Mouse (Mus musculus): ENCODE measurements around the gene Atxn7l3. TPM values are rescaled to one million over a fixed set of nuclear protein-coding genes. Genes with fewer than 3 reads are reported as not detected.

Gene Atxn7l3
- polyA plus RNA-seq, 1 experiment from 2014 or later, result 19.0 TPM

DNA sequence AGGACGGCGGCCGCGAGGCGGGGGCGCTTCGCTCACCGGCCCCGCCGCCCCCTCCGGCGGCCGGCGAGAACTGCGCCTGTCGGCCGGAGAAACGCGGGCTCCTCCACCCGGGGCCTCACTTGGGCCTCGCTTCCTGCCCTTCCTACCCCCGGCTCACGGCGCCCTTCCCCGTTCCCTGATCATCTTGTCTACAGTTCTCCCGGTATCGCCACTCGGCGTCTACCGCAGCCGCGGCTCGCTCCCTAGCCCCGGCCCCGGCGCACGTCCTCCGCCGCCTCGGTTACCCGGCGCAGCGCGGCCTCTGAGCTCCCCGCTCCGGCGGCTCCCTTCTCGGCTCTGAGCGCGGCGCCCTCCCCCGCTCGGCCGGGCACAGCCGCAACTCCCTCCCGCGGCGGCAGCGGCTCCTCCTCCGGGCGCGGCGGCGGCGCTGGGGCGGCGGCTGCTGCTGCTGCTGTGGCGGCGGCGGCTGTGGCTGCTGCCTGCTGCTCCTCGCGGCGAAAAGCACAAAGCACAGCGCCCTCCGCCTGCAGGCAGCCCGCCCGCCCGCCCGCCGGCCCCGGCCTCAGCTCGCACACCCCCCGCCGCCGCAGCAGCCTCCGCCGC, 21.0 kb upstream of the Atxn7l3 start:
- Histone ChIP-seq H3K9me3 (ENCODE audit: control insufficient read depth, low read depth, low read length) (no peaks in the 10 kb centered on the region), H3K36me3 (ENCODE audit: control insufficient read depth, insufficient read depth, low read length) (peaks cover 27% of the 10 kb centered on the region), H3K4me3 (ENCODE audit: low read depth, low read length) (peak overlapping the region; percentile 97), H3K27ac (ENCODE audit: low read length) (peak overlapping the region; percentile 99), H3K27me3 (ENCODE audit: control insufficient read depth, insufficient read depth, low read length) (no peaks in the 10 kb centered on the region), H3K4me2 (replicated peaks; ENCODE audit: low read depth, low read length) (peak overlapping the region; percentile 94), H3K9ac (replicated peaks; ENCODE audit: low read depth, low read length) (peak overlapping the region; percentile 99), H3K4me1 (ENCODE audit: control insufficient read depth, insufficient read depth, low read length) (peaks cover 16% of the 10 kb centered on the region; the same call in 1 of the 2 replicates)
- under 1% methylated on average over 60 of the region's 87 CpGs for WGBS
- no peak for ATAC-seq (ENCODE audit: insufficient number of reproducible peaks, insufficient read depth, low FRiP score, low read depth)

GRCm38 (mm10) chr11:102316572-102317297, 20.3 kb upstream of the Atxn7l3 start:
- H3K4me1 ChIP-seq (ENCODE audit: control insufficient read depth, insufficient read depth, low read length), result peaks cover 16% of the 10 kb centered on the region; the same call in 1 of the 2 replicates
- no peaks in the 10 kb centered on the region for H3K9me3 ChIP-seq (ENCODE audit: control insufficient read depth, low read depth, low read length)
- H3K9ac ChIP-seq (replicated peaks; ENCODE audit: low read depth, low read length), result peak overlapping the region; percentile 99
- peak overlapping the region; percentile 97 for H3K4me3 ChIP-seq (ENCODE audit: low read depth, low read length)
- ATAC-seq (ENCODE audit: insufficient number of reproducible peaks, insufficient read depth, low FRiP score, low read depth), result peak; percentile 35
- H3K4me2 ChIP-seq (replicated peaks; ENCODE audit: low read depth, low read length), result peak overlapping the region; percentile 94
- H3K36me3 ChIP-seq (ENCODE audit: control insufficient read depth, insufficient read depth, low read length), result peaks cover 27% of the 10 kb centered on the region
- H3K27me3 ChIP-seq (ENCODE audit: control insufficient read depth, insufficient read depth, low read length), result no peaks in the 10 kb centered on the region
- peak overlapping the region; percentile 99 for H3K27ac ChIP-seq (ENCODE audit: low read length)
- under 1% methylated on average over 58 of the region's 80 CpGs for WGBS

DNA sequence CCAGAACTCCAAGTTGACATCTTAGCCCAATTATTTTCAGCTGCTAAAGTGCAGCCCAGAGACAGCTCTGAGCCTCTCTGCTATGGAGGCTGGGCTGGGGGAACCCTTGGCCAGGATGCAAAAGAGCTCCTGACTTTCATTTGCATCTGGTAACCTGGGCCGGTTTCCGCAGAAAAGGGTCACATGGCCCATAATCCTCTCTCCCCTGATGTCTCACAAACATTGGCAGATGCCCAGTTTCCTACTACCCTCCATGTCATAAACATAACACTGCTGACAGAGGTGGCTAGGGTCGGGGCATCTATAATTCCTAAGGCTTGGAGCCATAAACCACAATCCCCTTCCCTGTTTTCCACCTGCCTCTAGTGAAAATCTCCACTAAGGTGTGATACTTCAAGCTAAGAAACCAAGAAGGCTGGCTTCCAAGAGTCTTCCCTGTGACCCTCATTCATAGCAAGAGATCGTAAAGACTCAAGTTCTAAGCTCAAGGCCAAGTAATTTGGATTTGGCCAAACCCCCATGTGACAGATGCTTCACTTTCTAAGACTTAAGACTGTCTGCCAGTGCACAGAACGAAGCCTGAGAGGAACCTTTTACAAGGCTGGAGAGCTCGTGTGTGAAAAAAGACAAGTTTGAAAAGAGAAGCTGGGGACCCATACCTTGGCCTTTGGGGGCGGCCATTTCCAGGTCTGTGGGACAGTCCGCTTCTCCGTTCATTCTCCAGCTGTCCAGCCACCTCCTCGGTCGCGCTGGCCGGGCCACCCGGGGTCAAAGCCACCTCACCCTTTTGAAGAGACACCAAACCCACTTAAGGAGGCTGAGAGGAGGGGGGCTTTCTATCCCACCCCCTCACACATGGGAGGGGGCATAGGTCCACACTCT, 19.5 kb upstream of the Atxn7l3 start:
- Histone ChIP-seq H3K9me3 (ENCODE audit: control insufficient read depth, low read depth, low read length) (no peaks in the 10 kb centered on the region), H3K36me3 (ENCODE audit: control insufficient read depth, insufficient read depth, low read length) (peaks cover 27% of the 10 kb centered on the region), H3K27ac (ENCODE audit: low read length) (peak overlapping the region; percentile 99), H3K4me3 (ENCODE audit: low read depth, low read length) (peak overlapping the region; percentile 97), H3K9ac (replicated peaks; ENCODE audit: low read depth, low read length) (peak overlapping the region; percentile 99), H3K4me1 (ENCODE audit: control insufficient read depth, insufficient read depth, low read length) (peaks cover 13% of the 10 kb centered on the region; the same call in 1 of the 2 replicates), H3K4me2 (replicated peaks; ENCODE audit: low read depth, low read length) (peak overlapping the region; percentile 94), H3K27me3 (ENCODE audit: control insufficient read depth, insufficient read depth, low read length) (no peaks in the 10 kb centered on the region)
- WGBS, result 12% methylated on average over 14 of the region's 14 CpGs
- no peak for ATAC-seq (ENCODE audit: insufficient number of reproducible peaks, insufficient read depth, low FRiP score, low read depth)

DNA sequence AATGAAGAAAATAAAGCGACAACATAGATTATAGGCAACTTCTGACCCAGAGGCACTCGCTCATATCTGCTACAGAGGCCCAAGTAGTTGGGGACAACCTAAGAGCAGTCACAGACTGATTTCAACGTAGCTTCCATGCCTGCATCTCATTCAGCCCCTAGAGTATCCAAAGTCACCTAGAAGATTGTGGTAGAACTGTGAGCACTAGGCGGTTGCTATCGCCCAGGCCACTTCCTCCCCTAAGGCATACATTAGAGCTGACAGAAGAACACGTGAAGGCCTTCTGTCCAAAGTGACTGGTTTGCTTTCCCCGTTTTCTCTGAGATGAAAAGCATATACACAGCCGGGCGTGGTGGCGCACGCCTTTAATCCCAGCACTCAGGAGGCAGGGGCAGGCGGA, 17.9 kb upstream of the Atxn7l3 start:
- H3K36me3 ChIP-seq (ENCODE audit: control insufficient read depth, insufficient read depth, low read length), result peaks cover 39% of the 10 kb centered on the region
- H3K4me3 ChIP-seq (ENCODE audit: low read depth, low read length), result no peak overlapping the region
- H3K9me3 ChIP-seq (ENCODE audit: control insufficient read depth, low read depth, low read length), result no peaks in the 10 kb centered on the region
- no peak for ATAC-seq (ENCODE audit: insufficient number of reproducible peaks, insufficient read depth, low FRiP score, low read depth)
- no peak overlapping the region for H3K27ac ChIP-seq (ENCODE audit: low read length)
- peaks cover 20% of the 10 kb centered on the region for H3K4me1 ChIP-seq (ENCODE audit: control insufficient read depth, insufficient read depth, low read length)
- no peak overlapping the region for H3K9ac ChIP-seq (replicated peaks; ENCODE audit: low read depth, low read length)
- no peaks in the 10 kb centered on the region for H3K27me3 ChIP-seq (ENCODE audit: control insufficient read depth, insufficient read depth, low read length)
- H3K4me2 ChIP-seq (replicated peaks; ENCODE audit: low read depth, low read length), result no peak overlapping the region
- WGBS, result 79% methylated on average over 12 of the region's 12 CpGs

DNA sequence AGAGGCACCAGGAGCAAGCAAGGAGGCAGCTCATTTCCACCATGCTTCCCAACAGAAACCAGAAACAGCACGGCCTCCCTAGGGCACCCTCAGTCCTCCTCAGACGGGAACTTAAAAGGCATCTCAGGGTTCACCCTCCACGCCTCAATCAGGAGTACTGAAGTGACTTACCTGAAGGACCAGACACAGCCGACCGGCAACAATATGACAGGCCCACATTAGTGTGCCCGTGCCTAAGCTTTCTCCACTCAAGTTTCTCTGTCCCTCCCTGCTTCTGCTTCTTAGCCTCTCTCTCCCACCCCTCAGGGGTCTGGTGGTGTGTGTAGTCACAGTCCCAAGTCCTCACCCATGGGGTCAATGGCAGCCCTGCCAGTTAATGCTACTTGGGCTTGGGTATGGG, 16.2 kb upstream of the Atxn7l3 start:
- ATAC-seq (ENCODE audit: insufficient number of reproducible peaks, insufficient read depth, low FRiP score, low read depth), result no peak
- no peak overlapping the region for H3K27ac ChIP-seq (ENCODE audit: low read length)
- 85% methylated on average over 6 of the region's 6 CpGs for WGBS
- H3K9me3 ChIP-seq (ENCODE audit: control insufficient read depth, low read depth, low read length), result no peaks in the 10 kb centered on the region
- no peak overlapping the region for H3K4me2 ChIP-seq (replicated peaks; ENCODE audit: low read depth, low read length)
- H3K4me3 ChIP-seq (ENCODE audit: low read depth, low read length), result no peak overlapping the region
- H3K36me3 ChIP-seq (ENCODE audit: control insufficient read depth, insufficient read depth, low read length), result peaks cover 49% of the 10 kb centered on the region
- no peaks in the 10 kb centered on the region for H3K27me3 ChIP-seq (ENCODE audit: control insufficient read depth, insufficient read depth, low read length)
- H3K9ac ChIP-seq (replicated peaks; ENCODE audit: low read depth, low read length), result no peak overlapping the region
- H3K4me1 ChIP-seq (ENCODE audit: control insufficient read depth, insufficient read depth, low read length), result peaks cover 25% of the 10 kb centered on the region

DNA sequence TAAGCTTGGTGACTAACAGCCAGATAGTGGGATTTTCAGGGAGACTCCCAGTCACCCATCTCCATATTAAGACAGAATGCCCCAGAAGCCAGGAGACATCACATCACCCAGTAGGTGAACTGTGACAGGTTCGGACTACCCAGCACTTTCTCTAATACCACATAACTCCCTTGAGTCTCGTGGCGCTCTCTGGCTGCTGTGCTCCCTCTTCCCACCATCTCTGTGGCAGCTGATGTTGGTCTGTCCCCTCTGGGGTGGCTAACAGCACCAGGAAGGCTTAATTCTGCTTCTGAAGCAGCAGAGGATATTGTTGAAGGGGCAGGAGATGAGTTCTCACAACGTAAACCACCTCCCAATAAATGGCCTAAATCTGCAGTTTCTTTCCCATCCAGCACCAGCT, 15.5 kb upstream of the Atxn7l3 start:
- Histone ChIP-seq H3K9ac (replicated peaks; ENCODE audit: low read depth, low read length) (no peak overlapping the region), H3K4me2 (replicated peaks; ENCODE audit: low read depth, low read length) (no peak overlapping the region), H3K9me3 (ENCODE audit: control insufficient read depth, low read depth, low read length) (no peaks in the 10 kb centered on the region), H3K36me3 (ENCODE audit: control insufficient read depth, insufficient read depth, low read length) (peaks cover 55% of the 10 kb centered on the region), H3K27ac (ENCODE audit: low read length) (no peak overlapping the region), H3K4me3 (ENCODE audit: low read depth, low read length) (no peak overlapping the region), H3K27me3 (ENCODE audit: control insufficient read depth, insufficient read depth, low read length) (no peaks in the 10 kb centered on the region), H3K4me1 (ENCODE audit: control insufficient read depth, insufficient read depth, low read length) (peaks cover 25% of the 10 kb centered on the region)
- 91% methylated on average over 4 of the region's 4 CpGs for WGBS
- ATAC-seq (ENCODE audit: insufficient number of reproducible peaks, insufficient read depth, low FRiP score, low read depth), result no peak

GRCm38 (mm10) chr11:102310768-102311695, 14.6 kb upstream of the Atxn7l3 start:
- Histone ChIP-seq H3K27ac (ENCODE audit: low read length) (no peak overlapping the region), H3K36me3 (ENCODE audit: control insufficient read depth, insufficient read depth, low read length) (peaks cover 64% of the 10 kb centered on the region), H3K9me3 (ENCODE audit: control insufficient read depth, low read depth, low read length) (no peaks in the 10 kb centered on the region), H3K4me1 (ENCODE audit: control insufficient read depth, insufficient read depth, low read length) (peaks cover 22% of the 10 kb centered on the region), H3K27me3 (ENCODE audit: control insufficient read depth, insufficient read depth, low read length) (no peaks in the 10 kb centered on the region), H3K4me3 (ENCODE audit: low read depth, low read length) (no peak overlapping the region), H3K4me2 (replicated peaks; ENCODE audit: low read depth, low read length) (no peak overlapping the region), H3K9ac (replicated peaks; ENCODE audit: low read depth, low read length) (no peak overlapping the region)
- no peak for ATAC-seq (ENCODE audit: insufficient number of reproducible peaks, insufficient read depth, low FRiP score, low read depth)
- WGBS, result 44% methylated on average over 38 of the region's 38 CpGs
